Mouse (Mus musculus) CD4-positive, CD25-positive, alpha-beta regulatory T cell, adult 4 months (primary cell): Measurements from ENCODE around the gene Cntrob. TPM values are rescaled to one million over a fixed set of nuclear protein-coding genes. Genes with fewer than 3 reads are reported as not detected.

ENCODE experiments used
- polyA plus RNA-seq, 2 experiments: library from polyadenylated mRNA; unstranded; fragments of 100-300 nt; shearing (Covaris generic); gene quantifications; one replicate each; pipeline ENCODE4 v1.2.1; 2017

The Cntrob gene
- polyA plus RNA-seq, 2 experiments from 2014 or later: 8.2 to 8.5 TPM

Other genes with a start within 250 kb of the Cntrob start
- 10 to 100 TPM; 26.0 to 35.9 TPM for gene Vamp2, start 235.3 kb downstream of the Cntrob start, polyA plus RNA-seq
- gene Per1, start 228.6 kb downstream of the Cntrob start, polyA plus RNA-seq: 1 to 10 TPM; 4.5 to 6.6 TPM
- gene Hes7, start 203.4 kb downstream of the Cntrob start, polyA plus RNA-seq: not detected
- not detected for gene 9130213A22Rik, start 201.2 kb downstream of the Cntrob start, polyA plus RNA-seq
- under 1 TPM in 1 of 2 experiments, not detected in 1; 0.35 TPM for gene Aloxe3, start 197.9 kb downstream of the Cntrob start, polyA plus RNA-seq
- gene Alox12b, start 166.8 kb downstream of the Cntrob start, polyA plus RNA-seq: not detected
- gene Alox8, start 125.9 kb downstream of the Cntrob start, polyA plus RNA-seq: 10 to 100 TPM; 10.6 to 15.5 TPM
- gene Gucy2e, start 86.7 kb downstream of the Cntrob start, polyA plus RNA-seq: under 1 TPM in 1 of 2 experiments, not detected in 1; 0.53 TPM
- 10 to 100 TPM; 92.9 to 99.3 TPM for gene Trappc1, start 205 bp upstream of the Cntrob start, polyA plus RNA-seq
- 1 to 10 TPM in 1 of 2 experiments, under 1 TPM in 1; 0.62 to 1.2 TPM for gene Kcnab3, start 2.5 kb upstream of the Cntrob start, polyA plus RNA-seq
- 1 to 10 TPM; 3.3 to 4.0 TPM for gene Rnf227, start 16.7 kb upstream of the Cntrob start, polyA plus RNA-seq
- gene Chd3, start 45.6 kb upstream of the Cntrob start, polyA plus RNA-seq: 10 to 100 TPM; 71.8 to 80.8 TPM
- gene Naa38, start 71.7 kb upstream of the Cntrob start, polyA plus RNA-seq: 100 to 1,000 TPM in 1 of 2 experiments, 10 to 100 TPM in 1; 87.8 to 116 TPM
- 10 to 100 TPM; 17.0 to 28.2 TPM for gene Cyb5d1, start 71.9 kb upstream of the Cntrob start, polyA plus RNA-seq
- 1 to 10 TPM; 1.1 to 1.2 TPM for gene Tmem88, start 74.5 kb upstream of the Cntrob start, polyA plus RNA-seq
- gene Kdm6b, start 89.9 kb upstream of the Cntrob start, polyA plus RNA-seq: 10 to 100 TPM; 30.7 to 32.6 TPM
- gene Dnah2, start 225.3 kb upstream of the Cntrob start, polyA plus RNA-seq: under 1 TPM in 1 of 2 experiments, not detected in 1; 0.09 TPM
- gene Efnb3, start 236.4 kb upstream of the Cntrob start, polyA plus RNA-seq: under 1 TPM; 0.27 to 0.37 TPM